In genomic region chr11:51618894-51619408, GRCm38 (mm10) we compare ENCODE assay signal across 8 mouse cellular contexts. TPM values are rescaled to one million over a fixed set of nuclear protein-coding genes. Genes with fewer than 3 reads are reported as not detected.
DNase-seq lines count a peak whose midpoint lies in the region; ATAC-seq lines count a peak whose summit lies in the region.

No protein-coding gene starts in this region.

- peak; percentile 57; the same call in 1 of the 2 replicates for ATAC-seq in kidney, embryonic 15.5 days (replicated peaks; ENCODE audit: low FRiP score)
- ATAC-seq in hindbrain, embryonic 16.5 days = no peak; the same call in 1 of the 2 replicates
- peak; percentile 61; the same call in 1 of the 2 replicates for ATAC-seq in midbrain, embryonic 15.5 days (replicated peaks)

- H3K36me3 ChIP-seq in kidney, embryonic 15.5 days = peaks cover 29% of the 10 kb centered on the region
- H3K36me3 ChIP-seq in embryonic facial prominence, embryonic 10.5 days (replicated peaks) = peaks cover 32% of the 10 kb centered on the region
- H3K36me3 ChIP-seq in hindbrain, embryonic 16.5 days (ENCODE audit: control insufficient read depth, insufficient read depth, low read length) = peaks cover 8% of the 10 kb centered on the region
- peaks cover 13% of the 10 kb centered on the region; the same call in 1 of the 2 replicates for H3K36me3 ChIP-seq in midbrain, embryonic 15.5 days (replicated peaks)

- no peak overlapping the region for H3K9ac ChIP-seq in kidney, embryonic 15.5 days
- peak overlapping the region; percentile 50 for H3K9ac ChIP-seq in hindbrain, embryonic 16.5 days (ENCODE audit: low read depth, low read length)
- no peak overlapping the region for H3K9ac ChIP-seq in midbrain, embryonic 15.5 days

- H3K4me1 ChIP-seq in kidney, embryonic 15.5 days = peaks cover 39% of the 10 kb centered on the region
- H3K4me1 ChIP-seq in embryonic facial prominence, embryonic 10.5 days = peaks cover 33% of the 10 kb centered on the region
- peaks cover 11% of the 10 kb centered on the region for H3K4me1 ChIP-seq in hindbrain, embryonic 16.5 days (ENCODE audit: control insufficient read depth, insufficient read depth, low read depth, low read length)
- peaks cover 30% of the 10 kb centered on the region for H3K4me1 ChIP-seq in midbrain, embryonic 15.5 days

- no peaks in the 10 kb centered on the region for H3K27me3 ChIP-seq in kidney, embryonic 15.5 days
- no peaks in the 10 kb centered on the region for H3K27me3 ChIP-seq in embryonic facial prominence, embryonic 10.5 days (replicated peaks; ENCODE audit: low read depth, poor library complexity, severe bottlenecking)
- H3K27me3 ChIP-seq in hindbrain, embryonic 16.5 days (replicated peaks; ENCODE audit: control insufficient read depth, insufficient read depth, low read length) = no peaks in the 10 kb centered on the region
- no peaks in the 10 kb centered on the region for H3K27me3 ChIP-seq in midbrain, embryonic 15.5 days (replicated peaks)

- H3K27ac ChIP-seq in kidney, embryonic 15.5 days = no peak overlapping the region
- peak overlapping the region; percentile 88 for H3K27ac ChIP-seq in embryonic facial prominence, embryonic 10.5 days (replicated peaks)
- no peak overlapping the region for H3K27ac ChIP-seq in hindbrain, embryonic 16.5 days (ENCODE audit: low read depth, low read length)
- H3K27ac ChIP-seq in midbrain, embryonic 15.5 days = 0 out of 2 replicates have a peak overlapping the region, but pooled peaks have one; percentile 39

- WGBS in kidney, embryonic 15.5 days = 57% methylated on average over 8 of the region's 8 CpGs
- WGBS in embryonic facial prominence, embryonic 10.5 days = 53% methylated on average over 8 of the region's 8 CpGs
- 57% methylated on average over 8 of the region's 8 CpGs for WGBS in hindbrain, embryonic 16.5 days
- 51% methylated on average over 8 of the region's 8 CpGs for WGBS in midbrain, embryonic 15.5 days

- H3K9me3 ChIP-seq in kidney, embryonic 15.5 days (replicated peaks) = no peaks in the 10 kb centered on the region
- H3K9me3 ChIP-seq in embryonic facial prominence, embryonic 10.5 days = no peaks in the 10 kb centered on the region
- H3K9me3 ChIP-seq in hindbrain, embryonic 16.5 days (ENCODE audit: control insufficient read depth, low read length) = no peaks in the 10 kb centered on the region
- H3K9me3 ChIP-seq in midbrain, embryonic 15.5 days = no peaks in the 10 kb centered on the region

- no peak for DNase-seq in kidney, adult 9 months
- DNase-seq in embryonic facial prominence, embryonic 10.5 days (ENCODE audit: low spot score) = no peak
- no peak for DNase-seq in urinary bladder, postnatal 10 days (ENCODE audit: low spot score)
- DNase-seq in urinary bladder, postnatal 36 days (ENCODE audit: low spot score in 2 of 2) = no peak
- DNase-seq in adrenal gland, postnatal 14 days = no peak

- H3K4me3 ChIP-seq in kidney, embryonic 15.5 days (replicated peaks) = peak overlapping the region; percentile 61
- H3K4me3 ChIP-seq in embryonic facial prominence, embryonic 10.5 days = peak overlapping the region; percentile 92
- H3K4me3 ChIP-seq in hindbrain, embryonic 16.5 days (ENCODE audit: low read length) = peak overlapping the region; percentile 80
- H3K4me3 ChIP-seq in midbrain, embryonic 15.5 days = peak overlapping the region; percentile 87

- peak overlapping the region; percentile 65 for H3K4me2 ChIP-seq in kidney, embryonic 15.5 days
- peak overlapping the region; percentile 61 for H3K4me2 ChIP-seq in hindbrain, embryonic 16.5 days (ENCODE audit: low read length)
- H3K4me2 ChIP-seq in midbrain, embryonic 15.5 days = peak overlapping the region; percentile 71

RNA-seq across cellular contexts. Expression of gene Nhp2, which starts 0.6 kb away (rescaled TPM):
- polyA plus RNA-seq in kidney, embryonic 15.5 days (2015; fragmentation: Nextera tagmentation; extraction: Ambion mirVana) = 163 and 169 TPM in 2 replicates
- polyA plus RNA-seq in embryonic facial prominence, embryonic 10.5 days (2016; fragmentation: Nextera tagmentation; extraction: Ambion mirVana) = 260 and 276 TPM in 2 replicates
- polyA plus RNA-seq in hindbrain, embryonic 16.5 days (2015; fragmentation: Nextera tagmentation; extraction: Ambion mirVana) = 98.4 and 103 TPM in 2 replicates
- polyA plus RNA-seq in midbrain, embryonic 15.5 days (2015; fragmentation: Nextera tagmentation; extraction: Ambion mirVana) = 91.5 and 95.2 TPM in 2 replicates
- total RNA-seq in adrenal gland, postnatal 14 days (2021) = 64.2 and 74.7 TPM in 2 replicates

RNA-seq across cellular contexts. Expression of gene Hnrnpab, which starts 12.3 kb away (rescaled TPM):
- polyA plus RNA-seq in kidney, embryonic 15.5 days (2015; fragmentation: Nextera tagmentation; extraction: Ambion mirVana) = 443 and 447 TPM in 2 replicates
- 636 and 666 TPM in 2 replicates for polyA plus RNA-seq in embryonic facial prominence, embryonic 10.5 days (2016; fragmentation: Nextera tagmentation; extraction: Ambion mirVana)
- polyA plus RNA-seq in hindbrain, embryonic 16.5 days (2015; fragmentation: Nextera tagmentation; extraction: Ambion mirVana) = 221 and 253 TPM in 2 replicates
- 353 and 380 TPM in 2 replicates for polyA plus RNA-seq in midbrain, embryonic 15.5 days (2015; fragmentation: Nextera tagmentation; extraction: Ambion mirVana)
- total RNA-seq in adrenal gland, postnatal 14 days (2021) = 354 and 356 TPM in 2 replicates

RNA-seq across cellular contexts. Expression of gene Rmnd5b, which starts 16.7 kb away (rescaled TPM):
- polyA plus RNA-seq in kidney, embryonic 15.5 days (2015; fragmentation: Nextera tagmentation; extraction: Ambion mirVana) = 43.1 and 44.0 TPM in 2 replicates
- 32.7 and 38.1 TPM in 2 replicates for polyA plus RNA-seq in embryonic facial prominence, embryonic 10.5 days (2016; fragmentation: Nextera tagmentation; extraction: Ambion mirVana)
- 79.8 and 82.2 TPM in 2 replicates for polyA plus RNA-seq in hindbrain, embryonic 16.5 days (2015; fragmentation: Nextera tagmentation; extraction: Ambion mirVana)
- 83.7 and 89.3 TPM in 2 replicates for polyA plus RNA-seq in midbrain, embryonic 15.5 days (2015; fragmentation: Nextera tagmentation; extraction: Ambion mirVana)
- 39.0 and 39.9 TPM in 2 replicates for total RNA-seq in adrenal gland, postnatal 14 days (2021)

RNA-seq across cellular contexts. Expression of gene N4bp3, which starts 31.7 kb away (rescaled TPM):
- 27.8 and 32.1 TPM in 2 replicates for polyA plus RNA-seq in kidney, embryonic 15.5 days (2015; fragmentation: Nextera tagmentation; extraction: Ambion mirVana)
- 15.8 and 17.4 TPM in 2 replicates for polyA plus RNA-seq in embryonic facial prominence, embryonic 10.5 days (2016; fragmentation: Nextera tagmentation; extraction: Ambion mirVana)
- 31.1 and 34.1 TPM in 2 replicates for polyA plus RNA-seq in hindbrain, embryonic 16.5 days (2015; fragmentation: Nextera tagmentation; extraction: Ambion mirVana)
- 20.5 and 21.1 TPM in 2 replicates for polyA plus RNA-seq in midbrain, embryonic 15.5 days (2015; fragmentation: Nextera tagmentation; extraction: Ambion mirVana)
- total RNA-seq in adrenal gland, postnatal 14 days (2021) = 16.2 and 18.8 TPM in 2 replicates

RNA-seq across cellular contexts. Expression of gene D930048N14Rik, which starts 31.8 kb away (rescaled TPM):
- 3.4 and 3.8 TPM in 2 replicates for polyA plus RNA-seq in kidney, embryonic 15.5 days (2015; fragmentation: Nextera tagmentation; extraction: Ambion mirVana)
- 1.6 and 2.4 TPM in 2 replicates for polyA plus RNA-seq in embryonic facial prominence, embryonic 10.5 days (2016; fragmentation: Nextera tagmentation; extraction: Ambion mirVana)
- polyA plus RNA-seq in hindbrain, embryonic 16.5 days (2015; fragmentation: Nextera tagmentation; extraction: Ambion mirVana) = 1.4 and 1.8 TPM in 2 replicates
- 0.91 and 0.94 TPM in 2 replicates for polyA plus RNA-seq in midbrain, embryonic 15.5 days (2015; fragmentation: Nextera tagmentation; extraction: Ambion mirVana)
- 1.9 and 2.7 TPM in 2 replicates for total RNA-seq in adrenal gland, postnatal 14 days (2021)

Comparison
In these comparisons a context has a peak if more than half of its experiments do, and no peak if none do; other contexts are left out.
1. H3K27ac ChIP-seq: peak in embryonic facial prominence, embryonic 10.5 days (single experiment) and midbrain, embryonic 15.5 days (single experiment); none in kidney, embryonic 15.5 days (single experiment) and hindbrain, embryonic 16.5 days (single experiment).
2. Peak in every context shown above with its lines, with median percentiles within 50 percentile points of each other: H3K4me2 ChIP-seq and H3K4me3 ChIP-seq.